Mouse (Mus musculus) right cerebral cortex, postnatal 4 days (tissue): ENCODE results near the gene Pde7b.

Source experiments
- DNase-seq: peaks from one replicate; pipeline ENCODE4 v3.0.0-alpha.2; 2022

Pde7b gene

GRCm38 (mm10) chr10:20724906-20725305, at the start of gene Pde7b:
Gene Pde7b, minus strand, starts transcription at chr10:20725078.
- DNase-seq: peak; percentile 73

DNA sequence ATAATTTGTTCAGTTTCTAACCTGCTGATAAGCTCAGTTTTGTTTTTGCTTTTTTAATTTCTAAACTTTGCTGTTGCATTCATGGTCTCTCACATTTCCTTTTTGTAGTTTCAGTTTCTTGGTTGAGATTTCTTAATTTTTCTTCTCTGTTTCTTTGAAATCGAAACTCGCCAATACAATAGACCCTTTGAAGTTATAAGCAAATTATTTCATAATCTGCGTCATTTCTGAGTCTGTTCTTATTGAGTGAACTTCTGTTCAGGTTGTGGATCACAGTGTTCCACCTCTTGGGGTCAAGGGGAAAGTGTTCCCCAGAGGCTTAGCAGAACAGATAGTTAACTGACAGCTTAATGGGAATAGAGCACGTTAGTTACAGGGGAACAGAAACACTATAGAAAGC, 47.2 kb upstream of the Pde7b start:
- DNase-seq: no peak

DNA sequence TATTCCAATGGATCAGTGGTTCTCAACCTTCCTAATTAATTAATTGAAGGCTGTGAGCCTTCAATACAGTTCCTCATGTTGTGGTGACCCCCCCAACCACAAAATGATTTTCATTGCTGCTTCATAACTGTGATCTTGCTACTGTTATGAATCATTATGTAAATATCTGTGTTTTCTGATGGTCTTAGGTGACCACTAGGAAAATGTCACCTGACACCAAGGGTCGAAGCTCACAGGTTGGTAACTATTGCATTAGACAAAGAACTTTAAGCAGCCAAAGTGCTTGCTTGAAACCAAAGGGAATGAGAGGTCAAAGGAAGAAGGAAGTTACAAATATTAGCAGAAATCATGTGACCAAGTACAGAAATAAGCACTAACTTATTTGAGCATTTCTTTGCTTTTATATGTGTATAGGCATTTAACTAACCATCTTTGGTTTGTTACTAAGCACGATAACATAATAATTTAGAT, 45.6 kb upstream of the Pde7b start:
- DNase-seq: no peak

GRCm38 (mm10) chr10:20769557-20770417, 44.9 kb upstream of the Pde7b start:
- DNase-seq: no peak

- no peak for DNase-seq
These were observed 39.5 kb upstream of the Pde7b start for GRCm38 (mm10) chr10:20764352-20764751.

DNA sequence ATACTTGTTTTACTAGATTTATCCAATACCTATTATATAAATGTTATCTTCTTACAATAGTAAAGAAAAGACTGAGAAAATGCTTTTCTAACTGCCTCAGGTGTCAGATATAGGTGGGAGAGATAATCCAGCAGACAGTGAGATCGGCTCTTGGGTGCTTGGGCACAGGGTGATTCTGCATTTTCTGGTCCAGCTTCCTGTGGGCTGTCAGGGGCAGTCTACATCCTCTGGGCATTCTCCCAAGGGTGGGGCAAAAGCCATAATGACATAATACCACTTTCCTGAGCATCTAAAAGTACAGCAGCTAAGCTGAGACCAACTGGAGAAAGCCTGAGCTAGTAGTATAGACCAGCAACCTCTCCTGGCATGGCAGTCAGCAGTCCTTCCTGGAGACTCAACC, 34.1 kb upstream of the Pde7b start:
- DNase-seq: no peak

- no peak for DNase-seq
These were observed 33.4 kb upstream of the Pde7b start for GRCm38 (mm10) chr10:20758259-20758658.

DNA sequence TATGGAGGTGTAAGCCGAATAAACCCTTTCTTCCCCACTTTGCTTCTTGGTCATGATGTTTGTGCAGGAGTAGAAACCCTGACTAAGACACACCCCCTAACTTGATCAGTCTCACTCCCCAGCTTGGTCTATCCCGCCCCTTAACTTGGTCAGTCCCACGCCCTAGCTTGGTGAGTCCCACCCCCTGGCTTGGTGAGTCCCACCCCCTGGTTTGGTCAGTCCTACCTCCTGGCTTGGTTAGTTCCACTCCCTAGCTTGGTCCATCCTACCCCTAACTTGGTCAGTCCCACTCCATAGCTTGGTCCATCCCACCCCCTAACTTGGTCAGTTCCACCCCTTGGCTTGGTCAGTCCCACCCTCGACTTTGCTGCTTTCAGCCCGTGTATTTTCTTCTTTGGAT, 31.3 kb upstream of the Pde7b start:
- no peak for DNase-seq

GRCm38 (mm10) chr10:20752883-20753282, 28.0 kb upstream of the Pde7b start:
- DNase-seq: no peak

DNA sequence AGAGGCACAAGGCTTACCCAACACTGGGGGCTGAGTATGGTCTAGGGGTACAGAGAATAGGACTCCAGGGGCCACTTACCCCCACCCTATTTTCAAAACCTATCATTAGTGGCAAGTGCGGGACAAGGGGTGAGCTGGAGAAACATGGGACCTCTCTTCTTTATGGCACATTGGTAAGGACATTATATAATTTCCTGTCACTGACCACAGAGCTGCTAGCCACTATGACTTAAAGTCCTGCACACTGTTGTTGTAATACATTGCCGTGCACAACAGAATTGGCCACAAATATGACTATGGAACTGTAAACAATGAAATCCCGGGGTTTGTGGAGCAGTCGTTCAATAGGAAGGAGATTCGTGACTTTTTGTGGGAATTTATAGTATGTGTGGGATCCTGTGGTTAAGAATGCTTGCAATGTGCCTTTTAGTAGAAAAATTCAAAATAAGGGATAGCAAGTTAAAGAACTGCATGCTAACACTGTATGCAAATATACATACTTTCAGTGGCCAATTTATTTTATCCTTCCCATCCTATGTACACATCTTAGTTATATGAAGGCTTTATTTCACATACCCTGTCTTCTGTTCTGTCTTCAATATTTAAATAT, 25.9 kb upstream of the Pde7b start:
- DNase-seq: no peak

- no peak for DNase-seq
These were observed 24.1 kb upstream of the Pde7b start for GRCm38 (mm10) chr10:20748938-20749337.

GRCm38 (mm10) chr10:20747229-20747628, 22.4 kb upstream of the Pde7b start:
- DNase-seq: no peak

DNA sequence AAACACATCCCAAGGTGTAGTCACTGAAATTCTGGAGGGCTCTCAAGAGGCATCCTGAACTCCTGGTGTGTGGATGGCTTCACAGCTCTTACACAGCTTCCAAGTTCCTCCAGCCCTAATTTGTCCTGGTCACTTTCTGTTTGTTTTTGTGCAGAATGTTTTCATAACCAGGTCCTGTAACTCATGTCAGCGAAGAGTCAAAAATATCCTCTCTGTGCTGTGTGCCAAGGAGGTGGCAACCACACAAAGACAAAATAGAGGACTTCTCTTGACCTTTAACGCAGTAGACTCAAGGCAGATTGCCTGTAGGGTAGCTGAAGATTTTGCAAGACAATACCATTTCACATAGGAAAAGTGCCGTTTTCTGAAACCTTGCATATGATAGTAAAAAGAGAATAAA, 14.9 kb upstream of the Pde7b start:
- no peak for DNase-seq

- DNase-seq: no peak
These were observed 12.3 kb upstream of the Pde7b start for GRCm38 (mm10) chr10:20737146-20737545.

- DNase-seq: no peak
These were observed 11.0 kb upstream of the Pde7b start for GRCm38 (mm10) chr10:20735775-20736449.

- no peak for DNase-seq
These were observed 8.7 kb upstream of the Pde7b start for GRCm38 (mm10) chr10:20733576-20733975.

GRCm38 (mm10) chr10:20732180-20732579, 7.3 kb upstream of the Pde7b start:
- DNase-seq: no peak

- DNase-seq: no peak
These were observed 5.2 kb upstream of the Pde7b start for GRCm38 (mm10) chr10:20730034-20730433.

DNA sequence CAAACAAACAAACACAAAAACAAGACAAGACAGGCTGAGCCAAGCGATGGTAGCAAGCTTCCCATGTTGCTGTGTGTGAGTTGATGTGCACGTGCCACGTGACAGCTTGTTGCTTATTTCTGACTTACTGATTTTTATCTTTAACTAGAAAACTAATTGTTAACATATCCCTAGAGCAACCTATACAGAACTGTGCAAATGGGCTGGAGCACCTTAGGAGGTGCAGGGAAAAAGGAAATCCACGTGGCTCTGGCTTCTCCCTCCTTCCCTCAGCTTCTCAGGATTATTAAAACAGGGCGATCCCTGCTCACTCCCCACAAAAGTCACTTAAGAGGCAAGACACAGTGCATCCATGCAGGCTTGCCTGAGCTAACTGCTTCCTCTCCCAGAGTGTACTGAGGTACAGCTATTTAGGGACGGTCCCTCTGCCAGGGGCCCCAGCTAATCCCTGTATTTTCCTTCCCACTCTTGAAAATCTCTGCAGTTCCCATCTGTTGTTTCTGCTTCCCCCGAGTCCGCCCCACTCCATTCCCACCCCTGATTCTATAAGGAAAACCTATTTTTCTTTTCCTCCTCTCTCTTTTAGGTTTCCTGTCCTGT, 606 bp upstream of the Pde7b start:
- DNase-seq: no peak

- DNase-seq: no peak
These were observed 427 bp downstream of the Pde7b start for GRCm38 (mm10) chr10:20724451-20724850.

- no peak for DNase-seq
These were observed 916 bp downstream of the Pde7b start for GRCm38 (mm10) chr10:20723962-20724361.

GRCm38 (mm10) chr10:20723521-20723915, 1.4 kb downstream of the Pde7b start:
- no peak for DNase-seq
